Mouse (Mus musculus) embryonic facial prominence, embryonic 10.5 days (tissue): Measurements from ENCODE around the gene Gnat1. TPM values are rescaled to one million over a fixed set of nuclear protein-coding genes. Genes with fewer than 3 reads are reported as not detected.

Experiments used
- DNase-seq: peaks from one replicate; pipeline ENCODE4 v3.0.0-alpha.2; 2017; ENCODE audit warnings: low spot score
- H3K27ac ChIP-seq: fragments of 300-500 bp; sonication (generic); replicated peaks from 2 replicates; pipeline ENCODE4 v1.5.1; 2016; ENCODE audit warnings: mild to moderate bottlenecking
- H3K27me3 ChIP-seq: fragments of 300-500 bp; sonication (generic); replicated peaks from 2 replicates; pipeline ENCODE4 v1.6.1; 2016; ENCODE audit warnings: low read depth, mild to moderate bottlenecking; ENCODE audit not compliant: poor library complexity, severe bottlenecking
- H3K36me3 ChIP-seq: fragments of 300-500 bp; sonication (generic); replicated peaks from 2 replicates; pipeline ENCODE4 v1.6.1; 2016; ENCODE audit warnings: mild to moderate bottlenecking, moderate library complexity
- H3K4me1 ChIP-seq: fragments of 300-500 bp; sonication (generic); 2 replicates; pipeline ENCODE4 v1.6.1; 2016
- H3K4me3 ChIP-seq: fragments of 300-500 bp; sonication (generic); 2 replicates; pipeline ENCODE4 v1.5.1; 2016; ENCODE audit warnings: mild to moderate bottlenecking, moderate library complexity
- H3K9me3 ChIP-seq: fragments of 300-500 bp; sonication (generic); 2 replicates; pipeline ENCODE4 v1.6.1; 2016; ENCODE audit warnings: mild to moderate bottlenecking
- WGBS: fragments of 180-500 bp; shearing (Covaris S2); methylation state at CpG from one replicate; pipeline ENCODE4 v1.1.7; 2016; 5-methylcytosine and 5-hydroxymethylcytosine counted together
- polyA plus RNA-seq: library from polyadenylated mRNA; unstranded; fragments of >200 nt; fragmentation: Nextera tagmentation; extraction: Ambion mirVana; gene quantifications from 2 replicates; pipeline ENCODE4 v1.2.1, GENCODE M21; 2016

Gene Gnat1
- polyA plus RNA-seq, 1 experiment from 2014 or later: 3.4 TPM

GRCm38 (mm10) chr9:107626158-107626843 lies 53.2 kb downstream of the Gnat1 start:
- H3K4me3 ChIP-seq: peak overlapping the region; percentile 46
- no peaks in the 10 kb centered on the region for H3K9me3 ChIP-seq
- DNase-seq: no peak
- peaks cover 74% of the 10 kb centered on the region for H3K36me3 ChIP-seq
- H3K27ac ChIP-seq: peak overlapping the region; percentile 96
- no peaks in the 10 kb centered on the region for H3K27me3 ChIP-seq
- peaks cover 68% of the 10 kb centered on the region for H3K4me1 ChIP-seq
- WGBS: 38% methylated on average over 15 of the region's 15 CpGs

GRCm38 (mm10) chr9:107625351-107626128 lies 54.0 kb downstream of the Gnat1 start:
- Histone ChIP-seq H3K9me3 (no peaks in the 10 kb centered on the region), H3K36me3 (peaks cover 75% of the 10 kb centered on the region), H3K4me3 (no peak overlapping the region), H3K27ac (peak overlapping the region; percentile 96), H3K27me3 (no peaks in the 10 kb centered on the region), H3K4me1 (peaks cover 60% of the 10 kb centered on the region)
- no peak for DNase-seq
- 92% methylated on average over 12 of the region's 12 CpGs for WGBS

GRCm38 (mm10) chr9:107624951-107625350 lies 54.6 kb downstream of the Gnat1 start:
- Histone ChIP-seq H3K27ac (peak overlapping the region; percentile 96; the same call in 1 of the 2 replicates), H3K9me3 (no peaks in the 10 kb centered on the region), H3K27me3 (no peaks in the 10 kb centered on the region), H3K4me3 (peak overlapping the region; percentile 15; the same call in 1 of the 2 replicates), H3K36me3 (peaks cover 81% of the 10 kb centered on the region), H3K4me1 (peaks cover 55% of the 10 kb centered on the region)
- DNase-seq: no peak
- 90% methylated on average over 3 of the region's 3 CpGs for WGBS

- H3K36me3 ChIP-seq: peaks cover 82% of the 10 kb centered on the region
- H3K27me3 ChIP-seq: no peaks in the 10 kb centered on the region
- no peak for DNase-seq
- peak overlapping the region; percentile 96 for H3K27ac ChIP-seq
- H3K4me1 ChIP-seq: peaks cover 50% of the 10 kb centered on the region
- no peaks in the 10 kb centered on the region for H3K9me3 ChIP-seq
- peak overlapping the region; percentile 15; the same call in 1 of the 2 replicates for H3K4me3 ChIP-seq
- WGBS: 73% methylated on average over 5 of the region's 5 CpGs
Measured at GRCm38 (mm10) chr9:107624539-107624938, 55.0 kb downstream of the Gnat1 start.

Other genes starting within 250 kb of the Gnat1 start
- gene Tmem115, start 145.8 kb downstream of the Gnat1 start, polyA plus RNA-seq: 37.9 and 39.3 TPM in 2 replicates
- gene Cyb561d2, start 137.5 kb downstream of the Gnat1 start, polyA plus RNA-seq: 16.4 and 16.7 TPM in 2 replicates
- 35.2 and 39.4 TPM in 2 replicates for gene Nprl2, start 137.5 kb downstream of the Gnat1 start, polyA plus RNA-seq
- 0.97 and 1.2 TPM in 2 replicates for gene Zmynd10, start 132.4 kb downstream of the Gnat1 start, polyA plus RNA-seq
- gene Rassf1, start 128.2 kb downstream of the Gnat1 start, polyA plus RNA-seq: 45.3 and 46.5 TPM in 2 replicates
- 63.4 and 67.3 TPM in 2 replicates for gene Tusc2, start 116.5 kb downstream of the Gnat1 start, polyA plus RNA-seq
- gene Hyal2, start 111.8 kb downstream of the Gnat1 start, polyA plus RNA-seq: 154 and 157 TPM in 2 replicates
- 8.4 and 9.1 TPM in 2 replicates for gene Hyal1, start 102.8 kb downstream of the Gnat1 start, polyA plus RNA-seq
- 18.9 and 20.3 TPM in 2 replicates for gene Naa80, start 100.8 kb downstream of the Gnat1 start, polyA plus RNA-seq
- 0.48 and 0.96 TPM in 2 replicates for gene Hyal3, start 98.9 kb downstream of the Gnat1 start, polyA plus RNA-seq
- gene Ifrd2, start 92.1 kb downstream of the Gnat1 start, polyA plus RNA-seq: 59.7 and 72.1 TPM in 2 replicates
- 2.7 TPM in 2 replicates for gene Sema3b, start 70.5 kb downstream of the Gnat1 start, polyA plus RNA-seq
- gene Gnai2, start 44.3 kb downstream of the Gnat1 start, polyA plus RNA-seq: 334 and 363 TPM in 2 replicates
- gene Slc38a3, start 10.2 kb downstream of the Gnat1 start, polyA plus RNA-seq: 5.6 and 6.6 TPM in 2 replicates
- gene Sema3f, start 30.8 kb upstream of the Gnat1 start, polyA plus RNA-seq: 13.2 and 21.4 TPM in 2 replicates
- gene Rbm5, start 91.3 kb upstream of the Gnat1 start, polyA plus RNA-seq: 200 and 206 TPM in 2 replicates
- 114 and 116 TPM in 2 replicates for gene Rbm6, start 193.5 kb upstream of the Gnat1 start, polyA plus RNA-seq
- gene Mon1a, start 208.4 kb upstream of the Gnat1 start, polyA plus RNA-seq: 12.2 and 12.7 TPM in 2 replicates
- 0.65 and 1.1 TPM in 2 replicates for gene Mst1r, start 227.2 kb upstream of the Gnat1 start, polyA plus RNA-seq
- gene Actl11, start 248.8 kb upstream of the Gnat1 start, polyA plus RNA-seq: not detected in 2 replicates